Mouse (Mus musculus): ENCODE results near the gene Cd200r3. TPM values are rescaled to one million over a fixed set of nuclear protein-coding genes. Genes with fewer than 3 reads are reported as not detected.

Cd200r3 gene
- total RNA-seq, 2 experiments from 2014 or later: not detected

- peak; percentile 70 for DNase-seq (ENCODE audit: low spot score)
These were observed 87.3 kb downstream of the Cd200r3 start for GRCm38 (mm10) chr16:45030796-45031195.

Other genes with a start within 250 kb of the Cd200r3 start
- 1 to 10 TPM; 2.6 to 3.1 TPM for gene Nepro, start 219.4 kb upstream of the Cd200r3 start, total RNA-seq (2021)
- 1 to 10 TPM; 6.1 to 8.8 TPM for gene Gtpbp8, start 197.3 kb upstream of the Cd200r3 start, total RNA-seq (2021)
- gene Cd200r1, start 177.9 kb upstream of the Cd200r3 start, total RNA-seq (2021): under 1 TPM in 1 of 2 experiments, not detected in 1; 0.32 TPM
- not detected for gene Cd200r4, start 131.9 kb upstream of the Cd200r3 start, total RNA-seq (2021)
- not detected for gene Cd200r2, start 76.6 kb upstream of the Cd200r3 start, total RNA-seq (2021)
- 10 to 100 TPM; 13.2 to 26.4 TPM for gene Ccdc80, start 149.7 kb downstream of the Cd200r3 start, total RNA-seq (2021)
- 1 to 10 TPM; 2.4 to 3.5 TPM for gene Slc35a5, start 215.0 kb downstream of the Cd200r3 start, total RNA-seq (2021)
- 10 to 100 TPM; 19.8 to 26.0 TPM for gene Atg3, start 215.1 kb downstream of the Cd200r3 start, total RNA-seq (2021)

Measured in gastrocnemius, adult 18-20 months (tissue).